Mouse (Mus musculus) granulocyte monocyte progenitor cell, adult 5-6 weeks (primary cell): ENCODE data around the gene Nop58. TPM values are rescaled to one million over a fixed set of nuclear protein-coding genes. Genes with fewer than 3 reads are reported as not detected.
"Not testable (repeated sequence)": the region's sequence is repeated elsewhere in the genome, so short reads cannot be mapped to it uniquely, and the experiment has no call there.

Experiments used
- ATAC-seq: replicated peaks from 2 replicates; pipeline ENCODE4 v1.8.0; 2016; ENCODE audit warnings: mild to moderate bottlenecking, moderate TSS enrichment, inconsistent platforms; ENCODE audit not compliant: poor library complexity, severe bottlenecking
- total RNA-seq, 2 experiments: library from RNA; stranded (forward) in 1 of 2; stranded (reverse) in 1 of 2; fragments of 200-712, 200-1000 nt in 1 of 2; fragments of >200 nt in 1 of 2; fragmentation: Nextera tagmentation in 1 of 2; gene quantifications; 2 replicates each; pipeline ENCODE4 v1.2.3; 2014 to 2017

The Nop58 gene
- total RNA-seq (2014; fragmentation: Nextera tagmentation) (141 and 193 TPM in 2 replicates), total RNA-seq (2017) (1,413 and 1,436 TPM in 2 replicates)

DNA sequence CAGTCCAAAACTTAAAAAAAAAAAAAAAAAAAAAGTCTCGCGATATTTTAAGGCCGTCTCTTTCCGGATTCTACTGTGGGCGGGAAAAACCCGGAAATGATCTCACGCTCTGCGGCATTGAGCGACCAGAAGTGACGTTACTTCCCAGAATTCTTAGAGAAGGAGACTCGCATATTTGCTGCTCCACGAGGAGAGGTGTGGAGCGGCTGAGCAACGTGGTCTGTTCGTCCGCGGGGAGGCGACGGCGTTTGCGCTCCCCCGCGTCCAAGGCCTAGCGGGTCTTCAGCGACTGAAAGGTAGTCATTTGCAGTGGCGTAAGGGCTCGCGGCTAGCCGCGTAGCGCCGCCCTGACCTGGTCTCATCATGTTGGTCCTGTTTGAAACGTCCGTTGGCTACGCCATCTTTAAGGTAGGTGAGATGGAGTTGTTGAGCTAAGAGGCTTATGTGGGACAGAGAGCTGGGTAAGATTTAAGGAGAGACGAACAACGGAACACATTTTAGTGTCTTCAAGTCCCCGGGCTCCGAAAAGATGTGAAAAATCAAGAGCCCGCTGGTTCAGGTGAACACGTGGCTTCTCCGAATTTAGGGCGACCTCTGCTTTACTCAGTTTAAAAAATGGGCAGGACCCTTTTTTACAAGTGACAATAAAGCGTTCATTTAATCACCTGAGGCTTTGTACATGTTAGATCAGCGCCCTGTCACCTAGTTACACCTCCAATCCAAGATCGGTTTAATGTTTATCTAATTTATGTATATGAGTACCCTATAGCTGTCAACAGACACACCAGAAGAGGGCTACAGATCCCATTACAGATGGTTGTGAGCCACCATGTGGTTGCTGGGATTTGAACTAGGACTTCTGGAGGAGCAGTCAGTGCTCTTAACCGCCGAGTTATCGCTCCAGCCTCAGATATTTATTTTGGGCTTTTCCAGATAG, at the start of gene Nop58:
Gene Nop58, plus strand, starts transcription at position 153 of the 937 bp plus-strand sequence.
- peak; percentile 98 for ATAC-seq

DNA sequence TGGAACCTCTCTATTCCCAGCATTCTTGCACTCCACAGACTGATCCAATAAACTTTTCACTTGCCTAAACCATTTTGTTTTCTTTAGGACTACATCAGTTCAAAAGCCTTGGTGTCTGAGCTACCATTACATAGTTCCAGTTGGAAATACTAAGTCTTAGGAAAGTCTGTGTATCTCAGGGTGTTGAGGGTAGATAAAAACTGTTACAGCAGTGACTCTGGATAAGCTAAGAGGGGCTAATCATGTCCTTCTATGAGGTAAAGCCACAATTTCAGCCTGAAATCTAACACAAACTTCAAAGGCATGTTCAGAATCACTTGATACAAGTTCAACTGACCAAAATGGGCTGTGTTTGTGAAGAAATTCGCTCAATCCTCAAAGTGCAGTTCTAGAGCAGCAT, 48.4 kb upstream of the Nop58 start:
- no peak for ATAC-seq

DNA sequence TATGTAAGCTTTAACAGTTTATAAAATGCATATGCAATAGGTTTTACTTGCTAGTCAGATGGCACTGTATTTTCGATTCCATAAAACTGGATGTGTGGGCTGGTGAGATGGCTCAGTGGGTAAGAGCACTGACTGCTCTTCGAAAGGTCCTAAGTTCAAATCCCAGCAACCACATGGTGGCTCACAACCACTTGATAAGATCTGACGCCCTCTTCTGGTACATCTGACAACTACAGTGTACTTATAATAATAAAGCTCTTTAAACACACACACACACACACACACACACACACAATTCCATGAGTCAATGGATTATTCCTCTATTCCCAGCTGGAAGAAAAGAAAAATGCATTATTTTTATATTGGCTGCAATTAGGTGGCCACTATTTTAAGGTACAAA, 46.4 kb upstream of the Nop58 start:
- no peak for ATAC-seq

DNA sequence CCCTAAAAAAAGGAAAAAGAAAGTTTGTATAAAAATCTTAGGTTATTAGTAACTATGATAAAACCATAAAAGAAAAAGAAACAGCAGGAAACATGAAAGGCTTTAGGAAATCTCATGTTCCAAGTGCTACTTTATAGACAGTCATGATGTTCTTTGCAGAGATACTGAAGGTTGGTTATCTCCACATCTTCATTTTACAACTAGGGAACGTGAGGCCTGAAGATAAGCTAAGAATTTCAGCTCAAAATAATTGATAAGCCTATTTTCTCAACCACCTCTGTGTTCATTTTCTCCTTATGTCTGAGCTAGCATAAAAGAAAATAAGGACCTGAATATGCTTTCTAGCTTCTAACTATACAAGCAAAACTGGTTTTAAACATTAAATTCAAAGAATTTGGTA, 42.3 kb upstream of the Nop58 start:
- no peak for ATAC-seq

DNA sequence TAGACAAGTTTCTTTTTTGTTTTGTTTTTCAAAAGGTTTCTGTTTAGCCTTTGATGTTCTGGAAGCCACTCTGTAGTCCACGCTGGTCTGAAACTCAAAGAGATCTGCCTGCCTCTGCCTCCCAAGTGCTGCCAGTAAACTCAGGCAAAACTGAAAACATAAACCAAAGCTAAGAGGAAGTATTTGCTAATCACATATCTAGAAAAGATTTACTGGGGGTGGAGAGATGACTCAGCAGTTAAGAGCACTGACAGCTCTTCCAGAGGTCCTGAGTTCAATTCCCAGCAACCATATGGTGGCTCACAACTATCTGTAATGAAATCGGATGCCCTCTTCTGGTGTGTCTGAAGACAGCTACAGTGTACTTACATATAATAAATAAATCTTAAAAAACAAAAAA, 38.3 kb upstream of the Nop58 start:
- not testable (repeated sequence) for ATAC-seq

DNA sequence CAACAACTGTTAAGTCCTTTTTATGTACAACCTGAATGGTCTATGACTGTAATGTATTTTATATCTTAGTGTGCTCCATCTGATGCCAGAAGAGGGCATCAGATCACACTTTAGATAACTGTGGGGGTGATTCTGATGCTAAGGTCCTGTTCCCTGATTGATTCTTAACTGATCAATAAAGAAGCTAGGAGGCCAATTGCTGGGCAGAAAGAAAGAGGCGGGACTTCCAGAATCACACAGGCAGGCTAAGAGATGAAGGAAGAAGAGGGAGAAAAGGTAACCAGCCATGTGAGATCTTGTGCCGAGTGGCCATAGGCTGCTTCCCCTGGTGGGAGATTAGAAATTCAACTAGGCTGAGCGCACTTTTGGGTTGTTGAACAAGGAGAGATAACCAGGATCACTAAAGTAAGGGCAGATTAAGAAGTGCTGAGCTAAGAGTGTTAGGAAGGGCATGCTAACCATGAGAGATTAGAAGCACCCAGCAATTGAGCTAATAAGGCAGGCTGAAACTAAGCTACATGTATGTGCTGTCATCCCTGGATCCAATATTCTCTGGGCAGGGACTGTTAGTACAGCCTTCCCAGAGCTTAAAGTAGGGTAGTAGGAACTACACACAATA, 33.5 kb upstream of the Nop58 start:
- ATAC-seq, result no peak

DNA sequence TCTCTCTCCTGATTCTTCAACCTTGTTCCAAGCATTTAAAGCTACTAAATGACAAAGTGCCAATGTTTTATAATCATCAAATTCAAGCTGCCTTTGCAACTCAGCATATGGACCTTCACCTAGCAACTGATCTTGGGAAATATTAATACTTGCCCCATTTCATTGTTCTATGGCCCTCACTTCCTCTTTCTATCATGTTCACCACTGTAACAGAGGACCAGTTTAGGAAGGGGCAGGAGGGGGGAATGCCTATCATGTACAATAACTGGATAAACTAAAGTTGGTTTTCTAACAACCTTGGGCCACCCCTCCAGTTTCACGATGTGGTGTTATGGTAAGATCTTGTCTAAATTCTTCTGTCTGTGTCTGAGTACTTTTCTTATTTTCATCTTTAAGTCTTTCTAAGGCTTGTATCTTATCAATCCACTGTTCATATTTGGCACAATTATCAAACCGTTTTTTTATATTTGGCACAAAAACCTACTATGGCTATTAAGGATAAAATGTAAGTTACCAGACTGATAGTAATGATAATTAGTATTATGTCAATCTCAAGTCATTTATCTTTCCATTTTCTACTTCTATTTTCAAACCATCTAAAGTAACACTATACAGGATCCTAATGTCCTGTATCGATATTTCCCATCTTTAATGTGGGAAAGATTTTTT, 31.4 kb upstream of the Nop58 start:
- peak; percentile 86 for ATAC-seq

DNA sequence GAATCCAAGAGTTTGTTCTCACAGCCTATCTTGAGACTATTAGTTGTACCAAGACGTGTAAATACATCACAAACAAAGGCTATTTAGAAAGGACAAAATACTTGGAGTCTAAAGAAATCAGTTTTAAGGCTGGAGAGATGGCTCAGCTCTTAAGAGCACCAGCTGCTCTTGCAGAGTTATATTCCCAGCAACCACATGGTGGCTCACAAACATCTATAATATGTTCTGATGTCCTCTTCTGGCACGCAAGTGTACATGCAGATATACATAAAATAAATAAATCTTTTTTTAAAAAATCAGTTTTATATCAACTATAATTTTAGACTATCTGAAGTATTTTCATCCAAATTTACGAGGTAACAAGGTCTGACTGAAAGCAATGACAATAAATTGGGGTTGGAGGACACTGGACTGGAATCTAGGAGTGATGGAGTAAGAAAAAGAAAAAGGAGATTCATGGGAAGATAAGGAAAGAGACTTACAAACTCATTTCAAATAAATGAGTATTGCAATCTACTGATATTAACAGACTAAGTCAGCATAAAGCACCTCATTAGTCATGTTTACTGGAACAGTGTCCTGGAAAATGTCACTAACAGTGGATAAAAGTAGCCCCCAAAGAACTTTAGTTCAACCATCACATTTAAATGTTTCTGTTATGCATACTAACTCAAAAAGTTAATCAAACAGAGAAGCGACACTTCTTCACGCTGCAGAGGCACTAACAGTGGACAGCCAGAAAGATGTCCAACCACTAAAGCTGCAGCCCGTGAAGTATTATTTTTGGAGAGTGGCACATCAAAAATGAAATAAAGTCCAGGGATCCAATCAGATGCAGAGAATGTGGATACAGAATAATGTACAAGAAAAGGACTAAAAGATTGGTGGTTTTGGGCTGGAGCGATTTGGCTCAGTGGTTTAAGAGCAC, 28.3 kb upstream of the Nop58 start:
- no peak for ATAC-seq

DNA sequence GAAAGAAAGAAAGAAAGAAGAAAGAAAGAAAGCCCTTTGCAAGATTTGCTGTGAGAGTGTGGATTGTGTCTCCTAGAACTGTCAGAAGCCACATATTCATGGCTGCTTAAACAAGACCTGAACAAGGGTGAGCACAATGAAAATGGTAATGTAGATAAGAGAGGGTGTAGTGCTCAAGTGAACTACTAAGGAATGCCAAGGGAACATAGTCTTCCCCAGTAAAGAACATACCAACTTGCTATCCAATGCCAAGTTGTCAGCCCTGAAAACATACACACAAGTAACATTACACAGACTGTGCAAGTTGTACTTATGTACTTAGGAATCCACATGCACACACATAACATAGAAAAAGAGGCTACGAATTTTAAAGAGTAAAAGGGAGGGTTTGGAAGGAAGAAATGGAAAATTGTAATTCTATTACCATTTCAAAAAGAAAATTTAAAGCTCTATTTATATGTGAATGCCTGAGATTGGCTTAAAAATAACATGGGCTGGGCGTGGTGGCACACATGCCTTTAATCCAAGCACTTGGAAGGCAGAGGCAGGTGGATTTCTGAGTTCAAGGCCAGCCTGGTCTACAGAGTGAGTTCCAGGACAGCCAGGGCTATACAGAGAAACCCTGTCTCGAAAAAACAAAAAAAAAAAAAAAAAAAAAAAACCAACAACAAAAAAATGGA, 21.2 kb upstream of the Nop58 start:
- ATAC-seq, result no peak

DNA sequence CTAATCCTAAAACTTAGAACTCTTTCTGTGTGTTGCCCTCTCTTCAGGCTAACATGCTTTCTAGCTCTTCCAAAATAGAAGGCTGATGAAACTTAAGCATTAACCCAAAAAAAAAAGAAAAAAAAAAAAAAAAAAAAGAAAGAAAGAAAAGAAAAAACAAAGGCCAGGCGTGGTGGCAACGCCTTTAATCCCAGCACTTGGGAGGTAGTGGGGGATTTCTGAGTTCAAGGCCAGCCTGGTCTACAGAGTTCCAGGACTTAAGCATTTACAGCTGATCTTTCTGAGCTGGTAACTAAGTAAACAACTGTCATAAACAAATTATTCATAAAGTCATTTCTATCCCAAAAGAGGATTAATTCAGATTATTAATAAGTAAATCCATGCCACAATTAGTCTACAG, 15.9 kb upstream of the Nop58 start:
- no peak for ATAC-seq

DNA sequence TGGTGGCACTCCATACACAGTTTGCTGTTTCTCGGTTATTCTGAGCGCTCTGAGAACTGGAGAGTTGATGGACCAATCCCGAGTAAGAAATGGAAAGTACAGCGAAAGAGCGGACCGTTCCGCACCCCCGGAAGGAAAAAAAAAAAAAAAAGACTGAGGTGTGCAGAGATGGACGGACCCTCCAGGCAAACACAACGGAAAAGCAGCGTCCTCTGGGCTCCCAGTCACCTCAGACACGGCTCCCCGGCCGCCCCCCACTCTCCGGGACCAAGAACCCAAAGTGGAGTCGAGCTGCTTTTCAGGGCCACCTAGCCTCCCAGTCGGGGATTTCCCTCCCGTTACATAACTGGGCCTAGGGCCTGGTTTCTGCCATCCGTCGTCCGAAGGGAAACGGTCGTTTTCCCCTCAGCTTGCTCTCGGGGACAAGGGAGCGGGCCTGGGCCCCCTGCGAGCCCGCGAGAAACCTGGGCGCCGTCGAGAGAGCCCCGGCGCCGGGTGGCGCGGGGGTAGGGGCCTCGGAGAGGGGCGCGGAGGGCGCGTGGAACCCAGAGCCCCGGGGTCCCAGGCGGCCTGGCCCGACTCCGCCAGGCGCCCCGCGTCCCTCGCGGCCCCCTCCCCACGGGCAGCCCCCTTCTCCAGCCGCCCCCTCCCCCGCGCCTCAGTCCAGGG, 14.7 kb upstream of the Nop58 start:
- ATAC-seq, result peak; percentile 36

DNA sequence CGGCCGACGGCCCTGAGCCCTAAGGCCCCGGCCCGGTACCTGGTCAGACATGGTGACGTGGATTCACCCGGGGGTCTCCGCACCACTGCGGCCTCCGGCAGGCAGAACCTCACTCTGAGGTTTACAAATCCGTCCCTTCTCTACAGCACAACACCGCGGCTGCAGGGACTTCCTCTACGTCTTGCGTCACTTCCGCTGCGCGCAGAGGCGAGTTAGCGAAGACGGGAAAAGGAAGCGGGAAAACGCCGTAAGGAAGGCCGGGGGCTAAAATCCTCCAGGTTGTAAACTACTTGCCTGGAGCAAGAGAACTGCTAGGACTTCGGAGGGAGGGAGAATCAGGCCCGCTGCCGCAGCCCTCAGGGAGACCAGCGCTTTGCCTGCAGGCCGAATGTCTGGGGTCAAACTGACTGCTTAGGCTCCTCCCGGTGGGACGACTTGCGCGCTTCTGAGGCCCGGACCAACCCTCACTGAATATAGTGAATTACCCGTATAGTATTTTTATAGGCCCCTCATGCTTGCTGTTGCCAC, 14.1 kb upstream of the Nop58 start, which contains the start of gene Sumo1:
Gene Sumo1, minus strand, starts transcription at position 194 of the 528 bp plus-strand sequence.
- ATAC-seq, result peak; percentile 94

DNA sequence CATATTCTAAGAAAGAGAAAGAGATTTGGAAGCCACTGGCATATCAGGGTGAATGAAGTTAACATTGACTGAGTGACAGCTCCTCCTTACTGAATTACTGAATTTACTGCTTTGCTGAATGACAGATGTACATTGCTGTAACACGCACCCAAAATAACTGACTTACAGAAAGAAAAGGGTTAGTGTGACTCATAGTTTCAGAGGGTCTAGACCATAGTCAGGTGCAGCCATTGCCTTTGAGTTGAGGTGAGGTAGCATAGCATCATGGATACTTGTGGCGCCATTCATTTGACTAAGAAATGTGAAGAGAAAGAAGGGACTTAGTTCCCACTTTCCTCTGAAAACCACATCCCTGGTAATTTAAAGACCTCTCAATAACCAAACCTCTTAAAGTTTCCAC, 11.1 kb upstream of the Nop58 start:
- ATAC-seq, result no peak

DNA sequence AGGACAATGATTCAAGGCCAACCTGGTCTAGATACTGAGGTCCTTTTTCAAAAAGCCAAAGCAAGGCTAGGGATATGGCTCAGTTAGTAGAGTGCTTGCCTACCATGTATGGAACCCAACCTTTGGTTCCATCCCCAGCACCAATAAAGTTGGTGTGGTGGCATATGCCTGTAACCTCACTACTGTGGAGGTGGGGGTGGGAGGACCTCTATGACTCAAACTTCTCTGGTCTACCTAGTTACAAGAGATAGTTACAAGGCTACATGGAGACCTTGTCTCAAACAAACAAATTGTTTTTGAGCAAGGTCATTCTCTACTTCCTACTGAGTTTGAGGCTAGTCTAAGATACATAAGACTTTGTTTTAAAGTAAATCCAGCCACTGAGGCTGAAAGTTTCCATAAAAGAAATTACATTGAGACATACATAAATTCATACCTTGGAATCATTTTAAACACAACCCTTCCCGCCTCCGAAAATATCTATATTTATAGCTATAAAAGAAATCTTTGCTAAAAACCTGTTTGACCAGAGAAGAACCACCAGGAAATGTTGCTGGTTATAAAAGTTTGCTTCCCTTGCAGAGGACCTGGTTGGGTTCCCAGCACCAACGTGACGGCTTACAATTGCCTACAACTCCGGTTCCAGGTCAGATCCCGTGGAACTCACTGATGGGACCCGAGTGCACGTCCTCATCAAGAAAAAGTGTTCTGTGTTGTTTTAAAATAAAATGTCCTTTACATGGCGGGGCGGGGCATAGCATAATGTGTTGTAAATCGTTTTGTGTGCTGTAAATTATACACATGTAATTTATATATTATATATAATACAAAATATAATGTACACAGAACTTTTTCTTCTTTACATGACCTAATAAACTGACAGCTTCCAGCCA, 599 bp upstream of the Nop58 start:
- 0 out of 2 replicates have a peak, but pooled peaks have one; percentile 8 for ATAC-seq

DNA sequence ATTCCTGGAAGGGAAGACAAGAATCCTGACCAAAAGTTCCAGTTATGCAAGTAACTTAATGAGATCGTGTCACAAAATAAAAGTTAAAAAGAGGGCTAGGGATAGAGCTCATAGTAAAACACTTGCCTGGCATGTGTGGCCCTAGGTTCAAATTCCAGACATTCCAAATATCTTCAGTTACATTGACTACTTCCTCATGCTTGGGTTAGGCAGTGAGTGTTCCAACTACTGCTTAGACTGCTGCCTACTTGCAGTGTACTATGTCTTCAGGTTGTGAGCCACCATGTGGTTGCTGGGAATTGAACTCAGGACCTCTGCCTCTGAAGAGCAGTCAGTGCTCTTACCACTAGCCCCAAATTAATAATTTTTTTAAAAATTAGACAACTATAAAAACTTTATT, 2.7 kb downstream of the Nop58 start:
- 0 out of 2 replicates have a peak, but pooled peaks have one; percentile 23 for ATAC-seq

DNA sequence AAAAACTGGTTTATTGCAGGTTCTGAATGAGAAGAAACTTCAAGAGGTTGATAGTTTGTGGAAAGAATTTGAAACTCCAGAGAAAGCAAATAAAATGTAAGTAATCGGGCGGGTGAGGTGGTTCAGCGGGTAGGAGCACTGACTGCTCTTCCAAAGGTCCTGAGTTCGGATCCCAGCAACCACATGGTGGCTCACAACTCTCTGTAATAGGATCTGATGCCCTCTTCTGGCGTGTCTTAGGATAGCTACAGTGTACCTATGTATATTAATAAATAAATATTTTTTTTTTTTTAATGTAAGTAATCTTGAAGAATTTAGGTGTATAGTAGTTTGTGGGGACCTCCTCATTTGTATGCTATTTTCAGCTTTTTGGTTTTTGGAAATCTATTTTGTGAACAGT, 5.7 kb downstream of the Nop58 start:
- ATAC-seq, result no peak

DNA sequence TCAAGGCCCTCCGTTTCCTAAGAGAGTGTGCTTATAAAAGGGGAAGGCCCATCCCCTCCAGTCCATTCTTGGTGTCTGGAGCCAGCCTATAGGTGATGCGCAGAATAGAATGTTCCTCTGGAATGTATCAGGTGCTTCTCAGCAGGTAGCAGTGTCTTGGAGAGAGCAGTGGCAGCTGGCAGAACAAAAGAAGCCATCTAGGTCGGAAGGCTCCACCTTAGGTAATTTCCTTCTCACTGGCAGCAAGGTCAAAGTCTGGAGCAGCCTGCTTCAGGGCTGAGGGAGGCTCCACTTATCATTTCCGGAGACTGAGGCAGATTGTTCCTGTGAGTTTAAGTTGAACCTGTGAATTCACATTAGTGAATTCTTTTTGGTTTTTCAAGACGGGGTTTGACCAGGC, 13.0 kb downstream of the Nop58 start:
- no peak for ATAC-seq

DNA sequence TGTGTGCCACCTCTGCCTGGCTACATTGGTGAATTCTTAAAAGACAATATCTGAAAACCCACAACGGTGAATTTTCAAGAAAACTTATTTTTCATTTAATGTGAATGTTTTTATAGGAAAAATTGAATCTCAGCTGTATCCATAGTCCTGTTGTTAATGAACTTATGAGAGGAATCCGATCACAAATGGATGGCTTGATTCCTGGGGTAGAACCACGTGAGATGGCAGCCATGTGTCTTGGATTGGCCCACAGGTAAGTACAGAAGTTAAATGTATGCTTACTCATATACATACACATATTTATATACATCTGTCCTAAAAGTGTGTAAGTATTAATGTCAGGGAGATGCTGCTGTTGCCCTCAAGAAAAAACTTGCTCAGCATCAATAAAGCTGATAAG, 13.4 kb downstream of the Nop58 start:
- ATAC-seq, result no peak
